Mouse (Mus musculus) liver, embryonic 11.5 days (tissue): ENCODE results near the gene Thsd4. TPM values are rescaled to one million over a fixed set of nuclear protein-coding genes. Genes with fewer than 3 reads are reported as not detected.

ENCODE experiments used
- ATAC-seq: fragments of 200-750 bp; cut with Nextera tagmentation; replicated peaks from 2 replicates; pipeline ENCODE4 v1.8.0; 2017; ENCODE audit warnings: moderate number of reproducible peaks, mild to moderate bottlenecking, moderate TSS enrichment, moderate library complexity; ENCODE audit not compliant: low FRiP score
- DNase-seq: peaks from one replicate; pipeline ENCODE4 v3.0.0-alpha.2; 2017; ENCODE audit warnings: low spot score
- H3K27ac ChIP-seq: fragments of 300-500 bp; sonication (generic); 2 replicates; pipeline ENCODE4 v1.5.1; 2014; ENCODE audit warnings: mild to moderate bottlenecking, low read depth, low read length, control low read depth
- H3K27me3 ChIP-seq: fragments of 300-500 bp; sonication (generic); replicated peaks from 2 replicates; pipeline ENCODE4 v1.6.1; 2014; ENCODE audit warnings: low read length, mixed read lengths; ENCODE audit not compliant: control insufficient read depth, insufficient read depth
- H3K36me3 ChIP-seq: fragments of 300-500 bp; sonication (generic); 2 replicates; pipeline ENCODE4 v1.6.1; 2014; ENCODE audit warnings: mild to moderate bottlenecking, low read length, moderate library complexity, mixed read lengths; ENCODE audit not compliant: control insufficient read depth, insufficient read depth
- H3K4me1 ChIP-seq: fragments of 300-500 bp; sonication (generic); replicated peaks from 2 replicates; pipeline ENCODE4 v1.6.1; 2014; ENCODE audit warnings: low read length, mixed read lengths; ENCODE audit not compliant: control insufficient read depth, insufficient read depth
- H3K4me2 ChIP-seq: fragments of 300-500 bp; sonication (generic); 2 replicates; pipeline ENCODE4 v1.6.1; 2014; ENCODE audit warnings: mild to moderate bottlenecking, control low read depth, moderate library complexity
- H3K4me3 ChIP-seq: fragments of 300-500 bp; sonication (generic); 2 replicates; pipeline ENCODE4 v1.5.1; 2014; ENCODE audit warnings: low read depth, low read length, control low read depth
- H3K9ac ChIP-seq: fragments of 300-500 bp; sonication (generic); 2 replicates; pipeline ENCODE4 v1.6.1; 2014; ENCODE audit warnings: low read depth, low read length, control low read depth
- H3K9me3 ChIP-seq: fragments of 300-500 bp; sonication (generic); 2 replicates; pipeline ENCODE4 v1.6.1; 2016; ENCODE audit warnings: low read length, inconsistent platforms, mixed read lengths; ENCODE audit not compliant: control insufficient read depth
- WGBS: fragments of 180-500 bp; shearing (Covaris S2); extraction: QIAGEN DNeasy Blood & Tissue Kit; methylation state at CpG from one replicate; pipeline ENCODE4 v1.1.7; 2014; 5-methylcytosine and 5-hydroxymethylcytosine counted together
- polyA plus RNA-seq: library from polyadenylated mRNA; unstranded; fragments of >200 nt; fragmentation: Nextera tagmentation; extraction: Ambion mirVana; gene quantifications from 2 replicates; pipeline ENCODE4 v1.2.1, GENCODE M21; 2014

The Thsd4 gene
- polyA plus RNA-seq, 1 experiment from 2014 or later, result 6.8 TPM

- Histone ChIP-seq H3K4me3 (no peak overlapping the region), H3K4me2 (no peak overlapping the region), H3K9ac (no peak overlapping the region), H3K4me1 (no peaks in the 10 kb centered on the region), H3K27me3 (no peaks in the 10 kb centered on the region; the same call in 1 of the 2 replicates), H3K36me3 (no peaks in the 10 kb centered on the region), H3K9me3 (no peaks in the 10 kb centered on the region), H3K27ac (no peak overlapping the region)
- ATAC-seq (no peak), DNase-seq (no peak)
- 54% methylated on average over 7 of the region's 7 CpGs for WGBS
Observed at GRCm38 (mm10) chr9:60141081-60141514, 380.7 kb downstream of the Thsd4 start.

GRCm38 (mm10) chr9:60140411-60140810, 381.4 kb downstream of the Thsd4 start:
- 41% methylated on average over 6 of the region's 6 CpGs for WGBS
- Histone ChIP-seq H3K27me3 (no peaks in the 10 kb centered on the region; the same call in 1 of the 2 replicates), H3K27ac (no peak overlapping the region), H3K36me3 (no peaks in the 10 kb centered on the region), H3K4me3 (no peak overlapping the region), H3K4me2 (no peak overlapping the region), H3K9ac (no peak overlapping the region), H3K4me1 (no peaks in the 10 kb centered on the region), H3K9me3 (no peaks in the 10 kb centered on the region)
- no peak for DNase-seq
- no peak for ATAC-seq

GRCm38 (mm10) chr9:60139446-60139845, 382.4 kb downstream of the Thsd4 start:
- no peaks in the 10 kb centered on the region for H3K36me3 ChIP-seq
- DNase-seq (no peak), ATAC-seq (no peak)
- no peak overlapping the region for H3K4me2 ChIP-seq
- H3K4me1 ChIP-seq, result no peaks in the 10 kb centered on the region
- no peak overlapping the region for H3K27ac ChIP-seq
- H3K9ac ChIP-seq, result no peak overlapping the region
- H3K27me3 ChIP-seq, result no peaks in the 10 kb centered on the region; the same call in 1 of the 2 replicates
- no peak overlapping the region for H3K4me3 ChIP-seq
- H3K9me3 ChIP-seq, result no peaks in the 10 kb centered on the region
- WGBS, result 76% methylated on average over 10 of the region's 10 CpGs

GRCm38 (mm10) chr9:60129235-60129991, 392.4 kb downstream of the Thsd4 start:
- Histone ChIP-seq H3K4me2 (no peak overlapping the region), H3K36me3 (no peaks in the 10 kb centered on the region), H3K9ac (no peak overlapping the region), H3K9me3 (no peaks in the 10 kb centered on the region), H3K4me1 (no peaks in the 10 kb centered on the region), H3K27me3 (no peaks in the 10 kb centered on the region), H3K27ac (no peak overlapping the region), H3K4me3 (no peak overlapping the region)
- no peak for ATAC-seq
- no peak for DNase-seq
- 71% methylated on average over 6 of the region's 6 CpGs for WGBS

GRCm38 (mm10) chr9:60126961-60127360, 394.9 kb downstream of the Thsd4 start:
- no peak overlapping the region for H3K9ac ChIP-seq
- 73% methylated on average over 5 of the region's 5 CpGs for WGBS
- H3K4me2 ChIP-seq, result no peak overlapping the region
- no peak for ATAC-seq
- no peaks in the 10 kb centered on the region for H3K36me3 ChIP-seq
- no peaks in the 10 kb centered on the region for H3K9me3 ChIP-seq
- no peak for DNase-seq
- H3K27ac ChIP-seq, result no peak overlapping the region
- H3K4me3 ChIP-seq, result no peak overlapping the region
- no peaks in the 10 kb centered on the region for H3K27me3 ChIP-seq
- no peaks in the 10 kb centered on the region for H3K4me1 ChIP-seq

- Histone ChIP-seq H3K4me2 (no peak overlapping the region), H3K9me3 (no peaks in the 10 kb centered on the region), H3K4me3 (no peak overlapping the region), H3K36me3 (no peaks in the 10 kb centered on the region), H3K9ac (no peak overlapping the region), H3K4me1 (no peaks in the 10 kb centered on the region), H3K27me3 (no peaks in the 10 kb centered on the region), H3K27ac (no peak overlapping the region)
- ATAC-seq (no peak), DNase-seq (no peak)
- WGBS, result 80% methylated on average over 9 of the region's 9 CpGs
Observed at GRCm38 (mm10) chr9:60124102-60124501, 397.7 kb downstream of the Thsd4 start.

- no peak overlapping the region for H3K4me3 ChIP-seq
- no peaks in the 10 kb centered on the region for H3K4me1 ChIP-seq
- DNase-seq, result no peak
- no peak for ATAC-seq
- H3K27me3 ChIP-seq, result no peaks in the 10 kb centered on the region
- H3K27ac ChIP-seq, result no peak overlapping the region
- 79% methylated on average over 1 of the region's 1 CpGs for WGBS
- no peaks in the 10 kb centered on the region for H3K36me3 ChIP-seq
- H3K4me2 ChIP-seq, result no peak overlapping the region
- H3K9ac ChIP-seq, result no peak overlapping the region
- H3K9me3 ChIP-seq, result no peaks in the 10 kb centered on the region
Observed at GRCm38 (mm10) chr9:60123066-60123465, 398.8 kb downstream of the Thsd4 start.

- Histone ChIP-seq H3K4me2 (no peak overlapping the region), H3K27ac (no peak overlapping the region), H3K36me3 (no peaks in the 10 kb centered on the region), H3K9ac (no peak overlapping the region), H3K9me3 (no peaks in the 10 kb centered on the region), H3K4me3 (no peak overlapping the region), H3K4me1 (no peaks in the 10 kb centered on the region), H3K27me3 (no peaks in the 10 kb centered on the region)
- DNase-seq (no peak), ATAC-seq (no peak)
- 65% methylated on average over 7 of the region's 7 CpGs for WGBS
Observed at GRCm38 (mm10) chr9:60119846-60120245, 402.0 kb downstream of the Thsd4 start.

GRCm38 (mm10) chr9:60117831-60118230, 404.0 kb downstream of the Thsd4 start:
- DNase-seq (no peak), ATAC-seq (no peak)
- WGBS, result 69% methylated on average over 7 of the region's 7 CpGs
- H3K9ac ChIP-seq, result no peak overlapping the region
- H3K4me2 ChIP-seq, result no peak overlapping the region
- no peak overlapping the region for H3K27ac ChIP-seq
- H3K27me3 ChIP-seq, result no peaks in the 10 kb centered on the region
- no peaks in the 10 kb centered on the region for H3K9me3 ChIP-seq
- H3K4me3 ChIP-seq, result no peak overlapping the region
- H3K4me1 ChIP-seq, result no peaks in the 10 kb centered on the region
- H3K36me3 ChIP-seq, result no peaks in the 10 kb centered on the region
